Mouse (Mus musculus) thymus, adult 2 months (tissue): ENCODE data around the gene Glrx.

Source experiments
- CTCF ChIP-seq: fragments of 200-500 bp; IDR thresholded peaks from 2 replicates; pipeline ENCODE4 v1.5.1; 2012; ENCODE audit warnings: mild to moderate bottlenecking, control low read depth, low read length, moderate library complexity, borderline replicate concordance; ENCODE audit not compliant: control insufficient read depth, poor library complexity, insufficient read depth; ENCODE audit errors: extremely low read depth
- POLR2A ChIP-seq: fragments of 200-500 bp; IDR thresholded peaks from 2 replicates; pipeline ENCODE4 v1.6.1; 2012; ENCODE audit warnings: mild to moderate bottlenecking, low read length, control low read depth, moderate library complexity; ENCODE audit not compliant: control insufficient read depth, poor library complexity, insufficient read depth; ENCODE audit errors: extremely low read depth

DNA sequence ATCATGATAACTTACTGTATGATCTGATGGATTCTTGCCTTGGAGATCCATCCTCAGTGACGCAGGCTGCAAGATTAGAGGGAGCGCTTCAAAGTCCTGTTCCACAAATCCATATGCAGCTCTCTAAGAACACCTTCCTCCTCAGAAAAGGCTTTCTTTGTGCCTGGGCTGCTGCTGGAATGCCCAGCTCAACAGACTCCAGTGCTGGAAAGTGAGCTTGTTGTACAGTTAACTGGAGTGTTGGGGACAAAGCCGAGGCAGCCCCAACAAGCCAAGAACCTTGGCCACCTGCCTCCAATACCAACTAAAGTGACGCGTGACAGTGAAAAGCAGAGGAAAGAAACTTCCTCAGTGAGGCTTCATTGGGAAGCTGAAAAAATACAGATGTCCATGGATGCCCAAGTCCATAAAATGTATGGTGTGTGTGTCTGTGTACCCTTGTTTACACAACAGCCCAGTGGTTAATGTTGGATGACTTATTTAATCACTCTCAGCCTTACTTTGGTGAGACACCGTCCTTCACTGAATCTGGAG, 1.2 kb downstream of the Glrx start:
- no peak for TF ChIP-seq POLR2A
- TF ChIP-seq CTCF, result no peak
